Mouse (Mus musculus) urinary bladder, postnatal 14 days (tissue): ENCODE data around the gene Vps52.
"Not testable (repeated sequence)": the region's sequence is repeated elsewhere in the genome, so short reads cannot be mapped to it uniquely, and the experiment has no call there.

Source experiments
- DNase-seq: peaks from one replicate; pipeline ENCODE4 v3.0.0; 2021; ENCODE audit warnings: low spot score

Gene Vps52

GRCm38 (mm10) chr17:33943454-33943853 is 12.2 kb upstream of the Vps52 start:
- DNase-seq, result no peak

GRCm38 (mm10) chr17:33947430-33948089 is 8.1 kb upstream of the Vps52 start:
- no peak for DNase-seq

DNA sequence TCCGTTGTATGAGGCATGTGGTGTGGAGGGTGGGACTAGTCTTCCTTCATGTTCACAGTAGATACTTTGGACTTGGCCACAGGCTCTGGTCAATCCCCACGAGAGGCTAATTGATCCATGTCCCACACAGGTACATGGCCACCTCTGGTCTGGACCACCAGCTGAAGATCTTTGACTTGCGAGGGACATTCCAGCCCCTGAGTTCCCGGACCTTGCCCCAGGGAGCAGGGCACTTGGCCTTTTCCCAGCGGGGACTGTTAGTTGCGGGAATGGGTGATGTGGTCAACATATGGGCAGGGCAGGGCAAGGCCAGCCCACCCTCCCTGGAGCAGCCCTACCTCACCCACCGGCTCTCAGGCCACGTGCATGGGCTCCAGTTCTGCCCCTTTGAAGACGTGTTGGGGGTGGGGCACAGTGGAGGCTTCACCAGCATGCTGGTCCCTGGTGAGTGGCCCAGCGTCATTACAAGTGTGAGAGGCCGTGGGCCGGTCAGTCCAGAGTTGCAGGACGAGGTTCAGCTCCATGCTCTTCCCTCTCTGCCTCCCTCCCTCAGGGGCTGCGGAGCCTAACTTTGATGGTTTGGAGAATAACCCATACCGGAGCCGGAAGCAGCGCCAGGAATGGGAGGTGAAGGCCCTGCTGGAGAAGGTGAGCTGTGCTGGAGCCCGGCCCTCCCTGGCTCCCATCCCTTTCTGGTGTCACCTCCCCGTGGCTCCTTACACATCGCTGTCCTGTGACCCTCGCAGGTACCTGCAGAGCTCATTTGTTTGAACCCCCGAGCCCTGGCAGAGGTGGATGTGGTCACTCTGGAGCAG is 7.3 kb upstream of the Vps52 start:
- no peak for DNase-seq

GRCm38 (mm10) chr17:33948905-33949537 is 6.6 kb upstream of the Vps52 start:
- DNase-seq, result no peak

- DNase-seq, result no peak
These were observed 5.4 kb upstream of the Vps52 start for GRCm38 (mm10) chr17:33950131-33950625.

GRCm38 (mm10) chr17:33951021-33951946 is 4.3 kb upstream of the Vps52 start, which contains the start of gene B3galt4:
B3galt4 (minus strand) TSS chr17:33951488.
- peak; percentile 83 for DNase-seq

DNA sequence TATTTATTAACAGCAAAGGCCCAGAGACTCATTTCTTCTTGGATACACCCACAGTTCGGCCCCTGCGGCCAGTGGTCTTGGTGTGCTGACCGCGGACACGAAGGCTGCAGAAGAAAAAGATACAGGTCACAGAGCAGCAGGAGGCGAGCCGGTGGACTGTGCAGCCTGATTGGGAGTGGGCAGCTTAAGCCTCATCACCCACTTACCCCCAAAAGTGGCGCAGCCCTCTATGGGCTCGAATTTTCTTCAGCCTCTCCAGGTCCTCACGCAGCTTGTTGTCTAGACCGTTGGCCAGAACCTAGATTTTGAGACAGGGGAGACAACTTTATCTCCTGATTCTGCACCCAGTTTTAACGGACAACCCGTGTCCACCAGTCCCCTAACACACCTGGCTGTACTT is 3.6 kb upstream of the Vps52 start:
- DNase-seq, result not testable (repeated sequence)

DNA sequence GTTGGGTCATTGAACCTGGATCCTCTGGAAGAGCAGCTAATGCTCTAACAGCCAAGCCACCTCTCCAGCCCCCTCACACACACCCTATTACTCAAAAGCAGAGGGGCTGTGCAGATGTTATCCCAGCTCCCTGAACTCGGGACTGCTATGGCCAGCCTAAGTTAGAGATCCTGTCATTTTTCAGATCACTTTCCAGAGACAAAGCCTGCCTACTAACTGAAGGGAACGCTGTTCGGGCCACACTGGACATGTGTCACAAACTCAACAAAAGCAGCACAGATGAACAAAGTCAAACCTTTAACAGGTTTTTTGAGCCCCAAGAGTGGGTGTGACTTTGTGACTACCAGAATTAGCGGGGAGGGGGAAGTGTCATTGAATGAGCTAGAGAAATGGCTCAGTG is 2.7 kb upstream of the Vps52 start:
- no peak for DNase-seq

- no peak for DNase-seq
These were observed 2.3 kb upstream of the Vps52 start for GRCm38 (mm10) chr17:33953310-33953709.

DNA sequence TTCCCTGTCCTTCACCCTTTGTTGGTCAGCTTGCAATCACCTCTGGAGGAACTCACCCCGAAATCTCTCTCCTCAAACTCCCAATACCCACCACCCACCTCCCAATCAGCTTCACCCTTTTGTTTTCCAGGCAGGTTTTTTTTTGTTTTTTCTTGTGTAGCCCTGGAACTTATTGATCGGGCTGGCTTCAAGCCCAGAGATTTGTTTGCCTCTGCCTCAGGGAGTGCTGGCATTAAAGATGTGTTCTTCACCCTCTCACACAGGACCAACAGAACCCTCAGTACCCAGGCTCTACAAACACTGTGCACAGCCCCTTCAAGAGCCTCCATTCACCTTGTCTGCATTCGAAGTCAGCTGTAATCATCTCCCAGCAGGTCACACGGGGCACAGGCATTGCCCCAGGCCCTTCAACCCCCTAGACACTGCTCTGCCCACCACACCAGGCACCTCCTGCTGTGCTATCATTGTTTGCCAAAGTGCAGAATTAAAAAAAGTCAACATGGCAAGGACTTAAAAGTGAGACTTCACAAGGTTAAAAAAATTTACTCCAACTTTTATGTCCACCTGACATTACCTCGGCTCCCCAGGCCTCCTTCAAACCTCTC is 1.5 kb upstream of the Vps52 start:
- no peak for DNase-seq

GRCm38 (mm10) chr17:33954646-33955554 is 712 bp upstream of the Vps52 start:
- DNase-seq, result no peak

DNA sequence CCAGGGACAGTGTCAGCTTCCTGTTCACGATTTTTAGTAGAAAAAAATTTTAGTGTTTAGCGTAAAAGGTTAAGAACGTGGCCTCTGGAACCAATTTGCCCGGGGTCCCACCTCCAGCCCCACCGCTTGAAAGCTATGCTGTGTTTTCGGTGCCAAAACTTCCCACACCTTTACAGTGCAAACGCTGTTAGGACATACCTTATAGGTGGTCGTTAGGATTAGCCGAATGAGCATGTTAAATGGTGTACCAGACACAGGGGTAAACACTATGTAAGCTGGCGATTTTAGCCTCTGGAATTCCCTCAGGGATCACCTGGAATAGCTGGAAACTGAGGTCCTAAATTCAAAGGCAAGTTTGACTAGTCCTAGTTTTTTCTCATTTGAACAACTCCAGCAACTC is 724 bp downstream of the Vps52 start:
- DNase-seq, result no peak

GRCm38 (mm10) chr17:33957493-33957892 is 1.9 kb downstream of the Vps52 start:
- DNase-seq, result no peak

- DNase-seq, result no peak
These were observed 2.8 kb downstream of the Vps52 start for GRCm38 (mm10) chr17:33958451-33958850.

DNA sequence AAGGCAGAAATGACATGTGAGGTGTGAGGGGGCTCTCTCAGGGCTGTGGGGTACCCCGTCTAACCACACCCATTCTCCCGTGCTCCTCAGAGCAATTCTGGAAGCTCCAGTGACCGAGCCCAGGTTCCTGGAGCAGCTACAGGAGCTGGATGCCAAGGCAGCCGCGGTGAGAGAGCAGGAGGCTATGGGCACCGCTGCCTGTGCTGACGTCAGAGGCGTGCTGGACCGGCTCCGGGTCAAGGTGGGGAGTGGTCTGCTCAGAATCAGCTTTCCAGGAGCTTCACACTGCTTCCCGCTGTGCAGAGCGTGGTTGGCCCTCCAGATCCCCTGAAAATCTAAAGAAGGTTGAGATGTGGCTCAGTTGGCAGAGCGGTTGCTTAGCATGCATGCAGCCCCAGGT is 3.5 kb downstream of the Vps52 start:
- no peak for DNase-seq

GRCm38 (mm10) chr17:33959948-33960347 is 4.3 kb downstream of the Vps52 start:
- no peak for DNase-seq

GRCm38 (mm10) chr17:33962876-33963275 is 7.3 kb downstream of the Vps52 start:
- DNase-seq, result no peak

- DNase-seq, result no peak
These were observed 9.7 kb downstream of the Vps52 start for GRCm38 (mm10) chr17:33965082-33965845.

GRCm38 (mm10) chr17:33965846-33966550 is 10.4 kb downstream of the Vps52 start:
- DNase-seq, result no peak
